Mouse (Mus musculus): Measurements from ENCODE around the gene Myo16. TPM values are rescaled to one million over a fixed set of nuclear protein-coding genes. Genes with fewer than 3 reads are reported as not detected.

Myo16 gene
- polyA plus RNA-seq, 1 experiment from 2014 or later: 2.0 TPM

DNA sequence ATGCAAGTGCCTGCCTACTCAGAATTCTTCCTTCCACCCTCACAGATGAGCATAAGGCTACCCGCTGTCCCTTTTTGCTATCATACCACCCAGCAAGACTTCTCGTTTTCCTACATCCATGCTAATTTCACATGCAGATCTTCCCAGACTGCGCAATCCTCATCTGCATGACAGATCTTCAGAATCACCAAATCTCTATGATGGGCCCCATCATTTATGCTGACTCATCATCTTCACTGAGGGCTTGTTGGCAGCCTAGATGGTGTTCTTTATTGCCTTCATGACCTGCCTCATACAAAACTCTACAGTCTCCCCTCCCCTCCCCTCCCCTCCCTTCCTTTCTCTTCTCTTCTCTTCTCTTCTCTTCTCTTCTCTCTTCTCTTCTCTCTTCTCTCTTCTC is 395.7 kb downstream of the Myo16 start:
- 93% methylated on average over 3 of the region's 3 CpGs for WGBS
- Histone ChIP-seq H3K9ac (ENCODE audit: low read length) (no peak overlapping the region), H3K27me3 (replicated peaks; ENCODE audit: control insufficient read depth, insufficient read depth, low read length) (no peaks in the 10 kb centered on the region), H3K4me2 (ENCODE audit: low read length) (no peak overlapping the region), H3K36me3 (ENCODE audit: control insufficient read depth, insufficient read depth, low read length) (no peaks in the 10 kb centered on the region), H3K27ac (ENCODE audit: low read depth, low read length) (no peak overlapping the region), H3K9me3 (replicated peaks; ENCODE audit: control insufficient read depth, low read length) (peaks cover under 1% of the 10 kb centered on the region; the same call in 1 of the 2 replicates), H3K4me3 (ENCODE audit: low read depth, low read length) (no peak overlapping the region), H3K4me1 (ENCODE audit: control insufficient read depth, insufficient read depth, low read length) (no peaks in the 10 kb centered on the region)
- DNase-seq (ENCODE audit: low spot score) (no peak), ATAC-seq (no peak)

DNA sequence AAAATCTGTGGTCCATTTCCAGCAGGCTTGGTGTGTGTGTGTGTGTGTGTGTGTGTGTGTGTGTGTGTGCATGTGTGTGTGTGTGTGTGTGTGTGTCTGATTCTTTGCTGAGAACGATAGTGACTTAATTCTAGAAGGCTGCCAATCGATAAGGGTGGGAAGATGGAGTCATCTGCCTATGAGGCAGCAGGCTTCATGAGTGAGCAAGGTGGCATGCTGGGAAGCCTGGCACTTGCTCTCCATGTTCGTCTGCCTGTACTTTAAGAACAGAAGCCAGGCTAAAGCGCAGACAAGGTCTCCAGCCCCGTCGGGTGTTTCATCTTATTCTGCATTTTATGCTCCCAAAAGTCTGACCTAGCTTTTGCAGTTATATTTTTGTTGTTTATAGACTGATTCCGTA is 404.2 kb downstream of the Myo16 start:
- H3K27ac ChIP-seq (ENCODE audit: low read depth, low read length): no peak overlapping the region

DNA sequence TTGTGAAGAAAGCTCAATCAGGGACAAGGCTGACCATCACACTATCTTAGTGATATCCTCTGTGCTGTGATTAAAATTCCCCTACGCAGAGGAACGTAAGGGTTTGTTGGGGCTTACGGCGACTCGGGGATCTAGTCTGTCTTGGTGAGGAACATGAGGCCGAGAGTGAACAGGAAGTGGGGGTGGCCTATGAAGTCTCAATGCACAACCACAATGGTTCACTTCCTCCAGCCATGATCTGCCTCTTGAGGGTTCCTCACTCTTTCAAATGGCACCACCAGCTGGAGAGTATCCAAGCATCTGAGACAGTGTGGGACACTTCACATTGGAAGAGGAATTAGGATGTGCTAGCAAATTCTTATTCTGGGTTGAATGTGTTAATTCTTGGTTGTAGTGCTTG is 405.8 kb downstream of the Myo16 start:
- no peak overlapping the region for H3K27ac ChIP-seq (ENCODE audit: low read depth, low read length)
- no peaks in the 10 kb centered on the region for H3K9me3 ChIP-seq (replicated peaks; ENCODE audit: control insufficient read depth, low read length)
- no peak overlapping the region for H3K4me3 ChIP-seq (ENCODE audit: low read depth, low read length)
- no peak overlapping the region for H3K4me2 ChIP-seq (ENCODE audit: low read length)
- H3K27me3 ChIP-seq (replicated peaks; ENCODE audit: control insufficient read depth, insufficient read depth, low read length): no peaks in the 10 kb centered on the region
- WGBS: 87% methylated on average over 6 of the region's 6 CpGs
- no peak for DNase-seq (ENCODE audit: low spot score)
- H3K36me3 ChIP-seq (ENCODE audit: control insufficient read depth, insufficient read depth, low read length): no peaks in the 10 kb centered on the region
- ATAC-seq: no peak
- H3K4me1 ChIP-seq (ENCODE audit: control insufficient read depth, insufficient read depth, low read length): no peaks in the 10 kb centered on the region
- H3K9ac ChIP-seq (ENCODE audit: low read length): no peak overlapping the region

More for the DNA sequence above, 404.2 kb downstream of the Myo16 start:
- H3K4me1 ChIP-seq (ENCODE audit: control insufficient read depth, insufficient read depth, low read length): no peaks in the 10 kb centered on the region
- no peaks in the 10 kb centered on the region for H3K27me3 ChIP-seq (replicated peaks; ENCODE audit: control insufficient read depth, insufficient read depth, low read length)
- H3K4me3 ChIP-seq (ENCODE audit: low read depth, low read length): no peak overlapping the region
- no peak for ATAC-seq
- no peaks in the 10 kb centered on the region for H3K36me3 ChIP-seq (ENCODE audit: control insufficient read depth, insufficient read depth, low read length)
- H3K9me3 ChIP-seq (replicated peaks; ENCODE audit: control insufficient read depth, low read length): no peaks in the 10 kb centered on the region
- DNase-seq (ENCODE audit: low spot score): no peak
- WGBS: 73% methylated on average over 7 of the region's 7 CpGs
- H3K9ac ChIP-seq (ENCODE audit: low read length): no peak overlapping the region
- H3K4me2 ChIP-seq (ENCODE audit: low read length): no peak overlapping the region

DNA sequence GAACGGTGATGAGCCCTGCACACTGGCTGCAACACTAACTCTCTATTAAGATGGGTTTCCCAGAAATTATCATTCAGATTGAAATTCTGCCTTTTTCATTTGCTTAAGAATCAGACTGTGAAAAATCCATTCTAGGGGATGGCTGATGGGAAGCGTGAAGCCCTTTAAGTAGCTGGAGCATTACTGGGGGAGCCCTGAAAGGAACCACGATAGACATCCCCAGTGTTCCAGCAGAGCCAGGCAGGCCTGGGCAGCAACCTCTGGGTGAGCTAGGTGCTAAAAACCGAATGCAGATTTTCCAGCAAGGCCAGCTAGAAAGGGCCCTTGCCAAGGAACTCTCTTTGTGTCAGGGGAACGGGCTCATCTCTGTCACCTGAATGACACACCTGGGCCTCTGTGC is 407.9 kb downstream of the Myo16 start:
- Histone ChIP-seq H3K4me2 (ENCODE audit: low read length) (no peak overlapping the region), H3K9me3 (replicated peaks; ENCODE audit: control insufficient read depth, low read length) (no peaks in the 10 kb centered on the region), H3K4me3 (ENCODE audit: low read depth, low read length) (no peak overlapping the region), H3K36me3 (ENCODE audit: control insufficient read depth, insufficient read depth, low read length) (no peaks in the 10 kb centered on the region), H3K27ac (ENCODE audit: low read depth, low read length) (no peak overlapping the region), H3K27me3 (replicated peaks; ENCODE audit: control insufficient read depth, insufficient read depth, low read length) (no peaks in the 10 kb centered on the region), H3K4me1 (ENCODE audit: control insufficient read depth, insufficient read depth, low read length) (no peaks in the 10 kb centered on the region), H3K9ac (ENCODE audit: low read length) (no peak overlapping the region)
- no peak for DNase-seq (ENCODE audit: low spot score)
- 80% methylated on average over 5 of the region's 5 CpGs for WGBS
- ATAC-seq: no peak

DNA sequence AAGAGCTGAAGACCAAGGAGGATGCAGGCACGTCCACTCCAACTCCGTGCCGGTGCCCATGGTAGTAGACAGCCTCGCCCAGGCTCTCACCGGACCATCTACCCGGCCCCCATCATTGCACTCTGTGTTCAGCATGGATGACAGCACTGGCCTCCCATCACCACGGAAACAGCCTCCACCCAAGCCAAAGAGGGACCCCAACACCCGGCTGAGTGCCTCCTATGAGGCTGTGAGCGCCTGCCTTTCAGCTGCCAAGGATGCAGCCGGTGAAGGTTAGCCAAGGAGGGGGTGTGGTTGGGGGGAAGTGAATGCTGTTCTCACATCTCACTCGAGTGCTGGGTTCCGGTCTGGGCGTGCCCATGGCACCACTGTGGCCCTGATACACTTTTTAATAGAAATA is 408.3 kb downstream of the Myo16 start:
- H3K9ac ChIP-seq (ENCODE audit: low read length): no peak overlapping the region
- 77% methylated on average over 13 of the region's 13 CpGs for WGBS
- H3K36me3 ChIP-seq (ENCODE audit: control insufficient read depth, insufficient read depth, low read length): no peaks in the 10 kb centered on the region
- no peak overlapping the region for H3K4me3 ChIP-seq (ENCODE audit: low read depth, low read length)
- no peaks in the 10 kb centered on the region for H3K9me3 ChIP-seq (replicated peaks; ENCODE audit: control insufficient read depth, low read length)
- H3K4me2 ChIP-seq (ENCODE audit: low read length): no peak overlapping the region
- peak; percentile 37; the same call in 1 of the 2 replicates for ATAC-seq
- DNase-seq (ENCODE audit: low spot score): no peak
- no peaks in the 10 kb centered on the region for H3K4me1 ChIP-seq (ENCODE audit: control insufficient read depth, insufficient read depth, low read length)
- H3K27me3 ChIP-seq (replicated peaks; ENCODE audit: control insufficient read depth, insufficient read depth, low read length): no peaks in the 10 kb centered on the region
- H3K27ac ChIP-seq (ENCODE audit: low read depth, low read length): no peak overlapping the region

DNA sequence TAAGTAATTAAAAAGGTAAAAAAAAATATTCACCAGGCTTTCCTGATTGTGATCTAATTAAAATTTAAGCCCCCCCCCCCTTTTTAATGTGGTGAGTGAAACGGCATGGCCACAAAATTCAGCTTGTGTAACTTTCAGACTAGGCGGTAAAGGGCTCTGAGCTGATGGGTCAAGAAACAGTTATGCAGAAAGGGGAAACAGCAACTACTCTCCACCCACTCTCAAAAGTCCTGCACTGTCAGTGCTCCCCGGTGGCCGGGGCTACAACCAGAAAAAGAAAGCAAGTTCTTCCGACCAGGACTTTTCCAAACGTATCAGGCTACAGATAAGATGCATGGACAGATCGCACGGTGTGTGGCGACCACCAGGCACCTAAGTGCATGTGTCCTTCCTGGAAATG is 408.9 kb downstream of the Myo16 start:
- ATAC-seq: no peak
- no peak overlapping the region for H3K9ac ChIP-seq (ENCODE audit: low read length)
- no peaks in the 10 kb centered on the region for H3K9me3 ChIP-seq (replicated peaks; ENCODE audit: control insufficient read depth, low read length)
- no peaks in the 10 kb centered on the region for H3K27me3 ChIP-seq (replicated peaks; ENCODE audit: control insufficient read depth, insufficient read depth, low read length)
- no peak overlapping the region for H3K27ac ChIP-seq (ENCODE audit: low read depth, low read length)
- H3K4me1 ChIP-seq (ENCODE audit: control insufficient read depth, insufficient read depth, low read length): no peaks in the 10 kb centered on the region
- 87% methylated on average over 9 of the region's 9 CpGs for WGBS
- H3K4me2 ChIP-seq (ENCODE audit: low read length): no peak overlapping the region
- no peak for DNase-seq (ENCODE audit: low spot score)
- H3K36me3 ChIP-seq (ENCODE audit: control insufficient read depth, insufficient read depth, low read length): no peaks in the 10 kb centered on the region
- H3K4me3 ChIP-seq (ENCODE audit: low read depth, low read length): no peak overlapping the region

DNA sequence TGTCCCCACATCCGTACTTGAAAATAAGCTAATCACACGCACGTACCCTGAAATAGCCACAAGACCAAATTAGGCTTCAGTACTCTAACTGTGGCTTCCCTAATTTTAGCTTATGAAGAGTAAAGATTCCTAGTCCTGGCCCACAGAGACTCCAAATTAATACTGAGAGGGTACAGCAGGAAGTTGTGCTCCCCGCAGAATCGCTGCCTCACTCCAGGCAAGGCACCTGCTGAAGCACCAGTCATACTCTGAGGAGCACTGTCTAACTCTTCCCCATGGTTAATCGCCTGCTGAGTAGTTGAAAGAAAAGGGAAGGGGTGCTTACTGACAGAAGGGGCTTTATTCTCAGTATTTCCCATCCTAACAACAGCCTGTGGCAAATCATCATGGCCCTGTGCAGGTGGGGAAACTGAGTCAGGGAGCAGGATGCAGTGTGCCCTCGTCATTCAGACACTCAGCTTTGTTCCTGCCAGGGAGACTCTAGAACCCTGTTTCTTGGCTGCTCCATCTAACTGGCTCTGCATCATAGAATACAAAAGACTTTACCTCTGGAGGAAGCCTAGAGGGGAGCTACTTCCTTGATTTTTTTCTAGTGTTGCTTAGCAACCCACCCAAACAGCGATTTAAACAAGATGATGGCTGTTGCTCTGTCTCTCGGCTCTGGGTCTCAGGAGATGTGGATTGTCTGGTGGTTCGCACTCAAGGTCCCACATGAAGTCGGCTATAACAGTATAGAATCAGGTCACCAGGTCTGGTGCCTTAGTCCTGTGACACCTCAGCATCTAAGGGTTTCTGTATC is 411.7 kb downstream of the Myo16 start:
- Histone ChIP-seq H3K4me2 (ENCODE audit: low read length) (no peak overlapping the region), H3K27me3 (replicated peaks; ENCODE audit: control insufficient read depth, insufficient read depth, low read length) (no peaks in the 10 kb centered on the region), H3K9ac (ENCODE audit: low read length) (no peak overlapping the region), H3K4me1 (ENCODE audit: control insufficient read depth, insufficient read depth, low read length) (no peaks in the 10 kb centered on the region), H3K27ac (ENCODE audit: low read depth, low read length) (no peak overlapping the region), H3K36me3 (ENCODE audit: control insufficient read depth, insufficient read depth, low read length) (no peaks in the 10 kb centered on the region), H3K9me3 (replicated peaks; ENCODE audit: control insufficient read depth, low read length) (no peaks in the 10 kb centered on the region), H3K4me3 (ENCODE audit: low read depth, low read length) (no peak overlapping the region)
- DNase-seq (ENCODE audit: low spot score): peak; percentile 24
- 73% methylated on average over 11 of the region's 11 CpGs for WGBS
- no peak for ATAC-seq

DNA sequence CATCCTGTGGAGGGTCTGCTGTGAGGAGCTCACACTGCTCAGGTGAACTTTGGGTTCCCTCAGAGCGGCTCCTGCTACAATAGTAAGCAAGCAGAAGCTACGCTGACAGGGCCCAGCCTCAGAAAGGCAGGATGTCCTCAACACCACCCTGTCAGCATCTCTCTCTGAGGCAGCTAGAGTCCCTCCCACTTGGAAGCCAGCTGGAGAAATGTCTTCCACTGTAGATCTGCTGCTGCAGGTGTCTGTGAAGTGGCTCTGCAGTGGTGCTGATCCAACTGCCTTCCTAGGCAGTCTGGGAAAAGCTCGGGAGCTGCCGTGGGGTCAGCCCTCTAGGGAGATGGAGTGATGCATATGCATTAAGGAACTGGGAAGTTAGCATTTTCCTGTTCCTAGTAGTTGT is 414.7 kb downstream of the Myo16 start:
- Histone ChIP-seq H3K4me2 (ENCODE audit: low read length) (no peak overlapping the region), H3K36me3 (ENCODE audit: control insufficient read depth, insufficient read depth, low read length) (no peaks in the 10 kb centered on the region), H3K9me3 (replicated peaks; ENCODE audit: control insufficient read depth, low read length) (no peaks in the 10 kb centered on the region), H3K9ac (ENCODE audit: low read length) (no peak overlapping the region), H3K27ac (ENCODE audit: low read depth, low read length) (no peak overlapping the region), H3K4me3 (ENCODE audit: low read depth, low read length) (no peak overlapping the region), H3K27me3 (replicated peaks; ENCODE audit: control insufficient read depth, insufficient read depth, low read length) (no peaks in the 10 kb centered on the region), H3K4me1 (ENCODE audit: control insufficient read depth, insufficient read depth, low read length) (no peaks in the 10 kb centered on the region)
- DNase-seq (ENCODE audit: low spot score) (no peak), ATAC-seq (no peak)
- WGBS: 89% methylated on average over 4 of the region's 4 CpGs

DNA sequence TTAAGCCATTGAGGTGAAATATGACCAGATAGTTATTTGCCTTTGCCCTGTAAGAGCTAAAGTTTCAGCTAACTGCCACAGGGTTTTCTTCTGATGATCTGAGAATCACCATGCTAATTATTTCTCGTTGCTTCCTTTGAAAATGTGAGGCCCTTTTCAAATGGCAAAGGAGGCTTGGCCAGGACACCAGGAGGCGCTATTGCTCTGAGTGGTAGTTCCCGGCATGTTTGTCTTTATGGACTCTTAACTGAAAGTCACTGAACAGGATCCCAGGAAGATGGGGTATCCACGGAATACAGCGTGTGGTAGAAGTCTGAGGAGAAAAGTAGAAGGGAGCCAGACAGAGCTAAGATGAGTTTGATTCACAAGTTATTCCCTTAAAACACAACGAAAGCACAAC is 420.4 kb downstream of the Myo16 start:
- H3K4me3 ChIP-seq (ENCODE audit: low read depth, low read length): no peak overlapping the region
- no peaks in the 10 kb centered on the region for H3K27me3 ChIP-seq (replicated peaks; ENCODE audit: control insufficient read depth, insufficient read depth, low read length)
- H3K36me3 ChIP-seq (ENCODE audit: control insufficient read depth, insufficient read depth, low read length): no peaks in the 10 kb centered on the region
- 20% methylated on average over 6 of the region's 6 CpGs for WGBS
- H3K27ac ChIP-seq (ENCODE audit: low read depth, low read length): no peak overlapping the region
- ATAC-seq (peak; percentile 46; the same call in 1 of the 2 replicates), DNase-seq (ENCODE audit: low spot score) (peak; percentile 88)
- H3K4me2 ChIP-seq (ENCODE audit: low read length): no peak overlapping the region
- no peaks in the 10 kb centered on the region for H3K9me3 ChIP-seq (replicated peaks; ENCODE audit: control insufficient read depth, low read length)
- no peak overlapping the region for H3K9ac ChIP-seq (ENCODE audit: low read length)
- H3K4me1 ChIP-seq (ENCODE audit: control insufficient read depth, insufficient read depth, low read length): no peaks in the 10 kb centered on the region
